Mouse (Mus musculus) liver, embryonic 14.5 days (tissue): ENCODE data around the gene Sbf2.

Source experiments
- CTCF ChIP-seq: IDR thresholded peaks from 2 replicates; pipeline ENCODE4 v1.5.1; 2016; ENCODE audit warnings: antibody characterized with exemption, low read depth, control low read depth
- EP300 ChIP-seq: IDR thresholded peaks from 2 replicates; pipeline ENCODE4 v1.6.1; 2016; ENCODE audit warnings: antibody characterized with exemption, low read depth

DNA sequence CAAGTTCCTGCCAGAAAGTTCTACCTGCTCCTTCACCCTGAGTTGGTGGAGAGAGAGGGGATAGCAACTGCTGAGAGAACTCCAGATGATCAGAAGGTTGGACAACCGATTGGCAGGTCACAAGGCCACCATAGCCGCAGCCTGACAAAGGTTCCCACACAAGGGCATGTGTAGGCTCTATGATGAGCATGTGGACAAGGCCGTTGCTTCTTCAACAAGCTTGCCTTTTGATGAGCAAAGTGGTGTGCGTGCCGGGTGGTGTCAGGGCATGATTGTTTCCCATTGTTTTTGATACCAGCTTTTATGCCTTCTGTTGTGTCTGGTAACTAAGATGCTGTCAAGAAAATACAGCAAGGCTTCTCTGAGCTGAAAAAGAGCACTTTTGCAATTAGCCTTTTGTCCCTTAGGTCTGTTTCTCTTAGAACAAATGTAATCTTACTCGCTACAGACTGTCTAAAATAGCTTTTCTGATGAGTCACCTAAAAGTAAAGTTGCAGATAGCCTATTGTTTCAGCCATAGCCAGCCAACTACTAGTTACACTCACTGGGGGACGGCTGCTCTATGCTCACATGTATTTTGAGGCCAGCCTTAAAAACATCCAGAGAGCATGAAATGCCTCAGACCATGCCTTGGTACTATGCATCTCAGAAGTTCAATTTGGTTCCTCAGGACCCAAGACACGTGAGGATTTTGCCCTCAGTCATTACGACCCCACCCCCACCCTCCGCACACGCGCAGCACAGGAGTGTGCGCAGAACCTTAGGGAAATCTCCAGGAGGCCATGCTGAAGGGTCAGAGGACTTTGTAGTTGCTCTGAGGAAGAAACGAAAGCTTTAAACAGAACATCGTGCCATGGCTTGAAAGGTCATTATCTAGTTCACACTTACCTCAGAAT is 33.1 kb upstream of the Sbf2 start:
- TF ChIP-seq CTCF (no peak), EP300 (no peak)
